Mouse (Mus musculus) liver, adult 2 months (tissue): ENCODE measurements around the gene Cplx2.

Experiments used
- CTCF ChIP-seq: fragments of 200-500 bp; IDR thresholded peaks from 2 replicates; pipeline ENCODE4 v1.5.1; 2011; ENCODE audit warnings: low read depth, low read length, control low read depth
- POLR2A ChIP-seq: fragments of 200-500 bp; IDR thresholded peaks from 2 replicates; pipeline ENCODE4 v1.6.1; 2011; ENCODE audit warnings: low read length, control low read depth; ENCODE audit not compliant: insufficient read depth; ENCODE audit errors: extremely low read depth

DNA sequence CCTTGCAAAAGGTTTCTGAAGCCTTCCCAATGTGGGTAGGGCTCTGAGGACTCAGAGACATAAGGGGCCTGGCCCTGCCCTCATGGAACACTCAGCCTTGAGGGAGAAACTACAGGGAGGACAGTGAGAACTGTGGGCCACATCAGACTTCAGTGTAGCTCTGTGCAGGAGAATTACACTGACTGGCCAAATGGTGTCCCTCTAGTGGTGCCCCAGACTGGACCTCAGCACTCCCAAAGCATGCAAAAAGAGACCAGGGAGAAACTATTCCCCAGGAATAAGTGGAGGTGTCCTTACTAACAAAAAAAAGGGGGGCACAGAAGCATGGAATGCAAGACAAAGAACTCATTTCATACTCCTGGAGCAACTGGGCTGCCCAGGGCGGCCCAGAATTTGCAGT lies 43.1 kb upstream of the Cplx2 start:
- TF ChIP-seq CTCF, result no peak
- TF ChIP-seq POLR2A, result no peak
